Mouse (Mus musculus) megakaryocyte-erythroid progenitor cell, adult 5 weeks (primary cell): ENCODE results near the gene Gm8279. TPM values are rescaled to one million over a fixed set of nuclear protein-coding genes. Genes with fewer than 3 reads are reported as not detected.

Experiments used
- polyA plus RNA-seq: library from polyadenylated mRNA; stranded (reverse); fragments of >175 nt; gene quantifications from 2 replicates; pipeline ENCODE4 v1.2.3, GENCODE M21; 2012

Gene Gm8279
- polyA plus RNA-seq = not detected in 2 replicates

GRCm38 (mm10) chr14:5131219-5131618, at the start of gene Gm8279:
TSS of gene Gm8279 (plus strand) at chr14:5131519.

GRCm38 (mm10) chr14:5164235-5164634, 32.9 kb downstream of the Gm8279 start, which contains the start of gene Gm3317:
TSS of gene Gm3317 (plus strand) at chr14:5164535.

GRCm38 (mm10) chr14:5185493-5185892, 54.2 kb downstream of the Gm8279 start, which contains the start of gene Gm8271:
TSS of gene Gm8271 (plus strand) at chr14:5185793.

Other genes starting within 250 kb of the Gm8279 start
- not detected in 2 replicates for gene Gm3278, start 239.1 kb upstream of the Gm8279 start, polyA plus RNA-seq
- not detected in 2 replicates for gene Gm8297, start 147.6 kb upstream of the Gm8279 start, polyA plus RNA-seq
- not detected in 2 replicates for gene Gm3298, start 115.6 kb upstream of the Gm8279 start, polyA plus RNA-seq
- not detected in 2 replicates for gene 4930555G01Rik, start 80.9 kb upstream of the Gm8279 start, polyA plus RNA-seq
- gene Gm8281, start 60.5 kb upstream of the Gm8279 start, polyA plus RNA-seq = not detected in 2 replicates
- not detected in 2 replicates for gene Gm3317, start 33.0 kb downstream of the Gm8279 start, polyA plus RNA-seq
- not detected in 2 replicates for gene Gm8271, start 54.3 kb downstream of the Gm8279 start, polyA plus RNA-seq
- not detected in 2 replicates for gene Gm3526, start 129.1 kb downstream of the Gm8279 start, polyA plus RNA-seq
- not detected in 2 replicates for gene Gm3542, start 203.4 kb downstream of the Gm8279 start, polyA plus RNA-seq